Mouse (Mus musculus): ENCODE data around the gene Sesn1.

DNA sequence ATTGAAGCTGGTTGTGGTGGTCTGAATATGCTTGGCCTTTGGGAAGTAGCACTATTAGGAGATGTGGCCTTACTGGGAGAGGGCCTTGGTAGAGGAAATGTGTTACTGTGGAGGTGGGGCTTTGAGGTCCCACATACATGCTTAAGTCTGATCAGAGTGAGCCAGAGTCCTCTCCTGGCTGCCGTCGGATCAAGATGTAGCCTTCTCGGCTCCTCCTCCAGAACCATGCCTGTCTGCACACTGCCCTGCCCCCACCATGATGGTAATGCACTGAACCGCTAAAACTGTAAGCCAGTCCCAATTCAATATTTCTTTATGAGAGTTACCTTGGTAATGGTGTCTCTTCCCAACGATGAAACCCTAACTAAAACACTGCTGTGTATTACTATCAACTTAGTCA is 19.5 kb downstream of the Sesn1 start:
- TF ChIP-seq CTCF (IDR thresholded peaks at IDR 0.05; ENCODE audit: low read depth) (no peak), EP300 (IDR thresholded peaks at IDR 0.05; ENCODE audit: low read depth) (no peak)

All from liver, postnatal 0 days (tissue).